Mouse (Mus musculus) brain, embryonic 14.5 days (tissue): Measurements from ENCODE around the gene Mrpl14. TPM values are rescaled to one million over a fixed set of nuclear protein-coding genes. Genes with fewer than 3 reads are reported as not detected.

Experiments
- DNase-seq: peaks from one replicate; pipeline ENCODE4 v3.0.0-alpha.2; 2011; ENCODE audit warnings: low read depth
- CTCF ChIP-seq: fragments of 200-500 bp; IDR thresholded peaks from 2 replicates; pipeline ENCODE4 v1.5.1; 2012; ENCODE audit warnings: inconsistent platforms, mild to moderate bottlenecking, moderate library complexity, borderline replicate concordance; ENCODE audit not compliant: insufficient read depth, insufficient read length; ENCODE audit errors: extremely low read depth
- POLR2A ChIP-seq: fragments of 200-500 bp; IDR thresholded peaks from 2 replicates; pipeline ENCODE4 v1.6.1; 2012; ENCODE audit warnings: mild to moderate bottlenecking, inconsistent platforms, borderline replicate concordance; ENCODE audit not compliant: poor library complexity, insufficient read depth, insufficient read length, severe bottlenecking; ENCODE audit errors: extremely low read depth
- polyA plus RNA-seq: library from polyadenylated mRNA; depleted of rRNA; stranded (reverse); fragments of >200 nt; gene quantifications from 2 replicates; pipeline ENCODE4 v1.2.3, GENCODE M21; 2012; rRNA removed

Mrpl14 gene
- polyA plus RNA-seq, 1 experiment: 74.8 TPM

- TF ChIP-seq CTCF: no peak
- TF ChIP-seq POLR2A: no peak
- DNase-seq: peak; percentile 49
Observed at GRCm38 (mm10) chr17:45733038-45733734, 47.1 kb downstream of the Mrpl14 start.

GRCm38 (mm10) chr17:45733735-45734301 is 47.7 kb downstream of the Mrpl14 start, which contains the start of gene 1600014C23Rik:
Gene 1600014C23Rik (minus strand): TSS chr17:45733844.
- TF ChIP-seq CTCF: no peak
- no peak for TF ChIP-seq POLR2A

GRCm38 (mm10) chr17:45734333-45734732 is 48.2 kb downstream of the Mrpl14 start:
- DNase-seq: peak; percentile 70
- no peak for TF ChIP-seq CTCF
- TF ChIP-seq POLR2A: no peak

More at GRCm38 (mm10) chr17:45733735-45734301, 47.7 kb downstream of the Mrpl14 start, which contains the start of gene 1600014C23Rik:
- peak; percentile 93 for DNase-seq

- TF ChIP-seq POLR2A: no peak
- TF ChIP-seq CTCF: no peak
- no peak for DNase-seq
Observed at GRCm38 (mm10) chr17:45734881-45735280, 48.8 kb downstream of the Mrpl14 start.

GRCm38 (mm10) chr17:45735382-45736310 is 49.5 kb downstream of the Mrpl14 start:
- peak; percentile 93 for DNase-seq
- TF ChIP-seq CTCF (peak; percentile 93), POLR2A (no peak)

GRCm38 (mm10) chr17:45736311-45737077 is 50.4 kb downstream of the Mrpl14 start:
- no peak for TF ChIP-seq CTCF
- TF ChIP-seq POLR2A: peak; percentile 94
- DNase-seq: peak; percentile 98

- TF ChIP-seq CTCF: no peak
- no peak for TF ChIP-seq POLR2A
- DNase-seq: no peak
Observed at GRCm38 (mm10) chr17:45737078-45737601, 51.0 kb downstream of the Mrpl14 start.

- TF ChIP-seq CTCF (no peak), POLR2A (no peak)
Observed at GRCm38 (mm10) chr17:45742371-45743147, 56.4 kb downstream of the Mrpl14 start.

GRCm38 (mm10) chr17:45745629-45746028 is 59.5 kb downstream of the Mrpl14 start:
- DNase-seq: no peak
- TF ChIP-seq POLR2A (no peak), CTCF (no peak)

More at GRCm38 (mm10) chr17:45742371-45743147, 56.4 kb downstream of the Mrpl14 start:
- no peak for DNase-seq

GRCm38 (mm10) chr17:45746755-45747154 is 60.6 kb downstream of the Mrpl14 start:
- DNase-seq: no peak

GRCm38 (mm10) chr17:45747293-45747692 is 61.2 kb downstream of the Mrpl14 start:
- TF ChIP-seq POLR2A (no peak), CTCF (no peak)
- no peak for DNase-seq

More at GRCm38 (mm10) chr17:45746755-45747154, 60.6 kb downstream of the Mrpl14 start:
- TF ChIP-seq CTCF: no peak
- TF ChIP-seq POLR2A: no peak

Other genes starting within 250 kb of the Mrpl14 start
- gene Spats1, start 210.9 kb upstream of the Mrpl14 start, polyA plus RNA-seq: 0.97 and 1.3 TPM in 2 replicates
- gene Aars2, start 179.5 kb upstream of the Mrpl14 start, polyA plus RNA-seq: 21.0 and 23.3 TPM in 2 replicates
- gene Tcte1, start 162.9 kb upstream of the Mrpl14 start, polyA plus RNA-seq: 0.40 and 0.92 TPM in 2 replicates
- 33.3 and 46.5 TPM in 2 replicates for gene Tmem151b, start 136.6 kb upstream of the Mrpl14 start, polyA plus RNA-seq
- gene Nfkbie, start 130.6 kb upstream of the Mrpl14 start, polyA plus RNA-seq: 2.8 and 3.4 TPM in 2 replicates
- gene Slc35b2, start 122.4 kb upstream of the Mrpl14 start, polyA plus RNA-seq: 79.5 and 89.1 TPM in 2 replicates
- gene Hsp90ab1, start 113.1 kb upstream of the Mrpl14 start, polyA plus RNA-seq: 677 and 1,066 TPM in 2 replicates
- 43.6 and 60.9 TPM in 2 replicates for gene Slc29a1, start 86.7 kb upstream of the Mrpl14 start, polyA plus RNA-seq
- 0.42 and 0.92 TPM in 2 replicates for gene Mymx, start 84.2 kb upstream of the Mrpl14 start, polyA plus RNA-seq
- 0.13 and 0.62 TPM in 2 replicates for gene Capn11, start 27.0 kb upstream of the Mrpl14 start, polyA plus RNA-seq
- gene Tmem63b, start 583 bp downstream of the Mrpl14 start, polyA plus RNA-seq: 306 and 323 TPM in 2 replicates
- 0.21 TPM in 1 of 2 replicates, not detected in the other for gene 1600014C23Rik, start 47.5 kb downstream of the Mrpl14 start, polyA plus RNA-seq